Mouse (Mus musculus): ENCODE measurements around the gene Gm15130. TPM values are rescaled to one million over a fixed set of nuclear protein-coding genes. Genes with fewer than 3 reads are reported as not detected.

The Gm15130 gene
- not detected in 2 replicates for polyA plus RNA-seq (2015; fragmentation: Nextera tagmentation; extraction: Ambion mirVana)

GRCm38 (mm10) chr2:111152836-111153235, at the start of gene Gm15130:
Gene Gm15130, minus strand, starts transcription at chr2:111152936.

DNA sequence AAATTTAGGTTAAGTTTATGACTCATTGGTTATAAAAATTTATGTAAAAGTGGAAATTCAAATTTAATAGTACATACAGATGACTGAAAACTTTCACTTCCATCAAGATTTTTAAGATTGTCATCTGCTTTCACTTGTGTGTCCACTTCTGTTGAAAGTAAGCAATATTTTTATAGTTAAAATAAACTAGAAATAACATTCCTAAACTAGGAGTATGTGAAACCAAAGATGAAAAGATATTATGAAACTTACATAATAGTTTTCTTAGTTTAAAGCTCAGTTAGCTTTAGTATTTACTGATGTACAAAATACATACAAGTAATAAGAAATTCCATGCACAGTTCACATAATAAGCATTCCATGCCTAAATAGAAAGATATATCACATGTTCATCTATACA, 46.9 kb downstream of the Gm15130 start, which contains the start of gene Gm13941:
Gm13941 (minus strand) TSS at position 101 of the 400 bp plus-strand sequence.

Other genes starting within 250 kb of the Gm15130 start
- gene Ano3, start 202.0 kb downstream of the Gm15130 start, polyA plus RNA-seq (2015; fragmentation: Nextera tagmentation; extraction: Ambion mirVana) = 0.09 and 0.15 TPM in 2 replicates
- gene Gm13941, start 47.0 kb downstream of the Gm15130 start, polyA plus RNA-seq (2015; fragmentation: Nextera tagmentation; extraction: Ambion mirVana) = not detected in 2 replicates
- gene 4930430A15Rik, start 76.7 kb upstream of the Gm15130 start, polyA plus RNA-seq (2015; fragmentation: Nextera tagmentation; extraction: Ambion mirVana) = not detected in 2 replicates
- not detected in 2 replicates for gene Olfr1275, start 82.3 kb upstream of the Gm15130 start, polyA plus RNA-seq (2015; fragmentation: Nextera tagmentation; extraction: Ambion mirVana)
- not detected in 2 replicates for gene Olfr1276, start 101.6 kb upstream of the Gm15130 start, polyA plus RNA-seq (2015; fragmentation: Nextera tagmentation; extraction: Ambion mirVana)
- gene Olfr1277, start 121.2 kb upstream of the Gm15130 start, polyA plus RNA-seq (2015; fragmentation: Nextera tagmentation; extraction: Ambion mirVana) = not detected in 2 replicates
- not detected in 2 replicates for gene Olfr1278, start 137.2 kb upstream of the Gm15130 start, polyA plus RNA-seq (2015; fragmentation: Nextera tagmentation; extraction: Ambion mirVana)
- not detected in 2 replicates for gene Olfr1279, start 147.7 kb upstream of the Gm15130 start, polyA plus RNA-seq (2015; fragmentation: Nextera tagmentation; extraction: Ambion mirVana)
- not detected in 2 replicates for gene Olfr1280, start 161.1 kb upstream of the Gm15130 start, polyA plus RNA-seq (2015; fragmentation: Nextera tagmentation; extraction: Ambion mirVana)
- not detected in 2 replicates for gene Olfr1281, start 173.6 kb upstream of the Gm15130 start, polyA plus RNA-seq (2015; fragmentation: Nextera tagmentation; extraction: Ambion mirVana)
- gene Olfr1282, start 183.1 kb upstream of the Gm15130 start, polyA plus RNA-seq (2015; fragmentation: Nextera tagmentation; extraction: Ambion mirVana) = not detected in 2 replicates
- not detected in 2 replicates for gene Olfr1283, start 213.9 kb upstream of the Gm15130 start, polyA plus RNA-seq (2015; fragmentation: Nextera tagmentation; extraction: Ambion mirVana)
- gene Olfr1284, start 222.6 kb upstream of the Gm15130 start, polyA plus RNA-seq (2015; fragmentation: Nextera tagmentation; extraction: Ambion mirVana) = not detected in 2 replicates